Mouse (Mus musculus) kidney, adult 11 months (tissue): Measurements from ENCODE around the gene Rps6ka3.
A peak's percentile ranks its signal among the peaks of the same experiment; 100 is the strongest.

Source experiments
- DNase-seq: peaks from one replicate; pipeline ENCODE4 v3.0.0; 2022

The Rps6ka3 gene

GRCm38 (mm10) chrX:159364506-159364905, 154.4 kb downstream of the Rps6ka3 start:
- DNase-seq = no peak

GRCm38 (mm10) chrX:159371831-159372752, 162.0 kb downstream of the Rps6ka3 start, which contains the start of gene Eif1ax:
Eif1ax (plus strand) TSS chrX:159372178.
- peak; percentile 66 for DNase-seq

GRCm38 (mm10) chrX:159372753-159373144, 162.6 kb downstream of the Rps6ka3 start:
- DNase-seq = no peak

GRCm38 (mm10) chrX:159387105-159387504, 177.0 kb downstream of the Rps6ka3 start:
- DNase-seq = no peak

- DNase-seq = no peak
Measured at GRCm38 (mm10) chrX:159388953-159389352, 178.8 kb downstream of the Rps6ka3 start.

GRCm38 (mm10) chrX:159390347-159390962, 180.3 kb downstream of the Rps6ka3 start:
- no peak for DNase-seq

GRCm38 (mm10) chrX:159391239-159391638, 181.1 kb downstream of the Rps6ka3 start:
- DNase-seq = no peak

GRCm38 (mm10) chrX:159409253-159409652, 199.1 kb downstream of the Rps6ka3 start:
- no peak for DNase-seq

GRCm38 (mm10) chrX:159414130-159414828, 204.2 kb downstream of the Rps6ka3 start, which contains the start of gene Map7d2:
Map7d2 (plus strand) TSS chrX:159414572.
- no peak for DNase-seq

GRCm38 (mm10) chrX:159414829-159415673, 204.9 kb downstream of the Rps6ka3 start:
- no peak for DNase-seq
